Mouse (Mus musculus) T-helper 1 cell (primary cell): ENCODE results near the gene Vgll4.
"Not testable (repeated sequence)": the region's sequence is repeated elsewhere in the genome, so short reads cannot be mapped to it uniquely, and the experiment has no call there.

ENCODE experiments used
- in situ Hi-C: fragments of 300-600 bp; cut with MboI, MseI; formaldehyde crosslinking; loops from one replicate; pipeline ENCODE4 v1.15.1; 2025; ENCODE audit warnings: high pct_unique_total_duplicates

Gene Vgll4

DNA sequence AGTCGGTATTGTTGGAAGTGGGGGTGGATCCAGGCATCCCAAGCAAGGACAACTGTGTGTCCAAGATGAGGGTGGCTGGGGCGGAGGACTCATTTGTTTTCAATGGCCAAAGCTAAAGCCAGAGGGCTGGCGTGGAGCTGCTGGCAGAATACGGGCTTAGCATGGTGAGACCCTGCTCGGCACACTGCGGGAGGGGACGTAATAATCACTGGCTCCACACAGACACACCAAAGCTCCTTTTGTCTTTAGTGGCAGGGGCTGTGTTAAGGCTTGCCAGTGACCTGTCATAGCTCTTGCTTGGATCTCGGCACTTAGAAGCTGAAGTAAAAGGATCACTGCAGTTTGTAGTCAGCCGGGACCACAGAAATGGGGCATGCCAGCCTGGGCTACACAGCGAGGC is 69.6 kb downstream of the Vgll4 start:
- in situ Hi-C loops: loop anchor here (25.0 kb wide), 1 partner anchor 1238 kb away; no protein-coding TSS in a partner anchor

GRCm38 (mm10) chr6:114899652-114900051 is 70.1 kb downstream of the Vgll4 start:
- in situ Hi-C loops: loop anchor here (25.0 kb wide), 1 partner anchor 1237 kb away; no protein-coding TSS in a partner anchor

GRCm38 (mm10) chr6:114898949-114899348 is 70.8 kb downstream of the Vgll4 start:
- in situ Hi-C loops: no loop called here

GRCm38 (mm10) chr6:114896281-114896680 is 73.5 kb downstream of the Vgll4 start:
- in situ Hi-C loops: no loop called here

DNA sequence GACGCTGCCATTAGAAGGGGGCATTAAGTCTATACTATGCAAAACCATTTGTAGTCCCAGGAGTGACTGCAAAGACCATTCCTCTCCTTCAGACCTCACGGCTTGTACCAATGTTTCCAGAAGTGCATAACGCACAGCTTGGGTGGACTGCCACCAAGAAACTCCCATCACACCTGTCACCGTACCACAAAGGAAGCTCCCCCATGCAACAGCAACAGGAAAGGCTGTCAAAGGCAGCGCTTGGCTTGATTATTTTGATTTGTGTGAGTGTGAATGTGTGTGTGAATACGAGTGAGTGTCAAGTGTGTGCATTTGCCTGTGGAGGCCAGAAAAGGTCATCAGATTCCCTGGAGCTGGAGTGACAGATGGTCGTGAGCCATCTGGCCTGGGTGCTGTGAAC is 74.6 kb downstream of the Vgll4 start:
- in situ Hi-C loops: no loop called here

DNA sequence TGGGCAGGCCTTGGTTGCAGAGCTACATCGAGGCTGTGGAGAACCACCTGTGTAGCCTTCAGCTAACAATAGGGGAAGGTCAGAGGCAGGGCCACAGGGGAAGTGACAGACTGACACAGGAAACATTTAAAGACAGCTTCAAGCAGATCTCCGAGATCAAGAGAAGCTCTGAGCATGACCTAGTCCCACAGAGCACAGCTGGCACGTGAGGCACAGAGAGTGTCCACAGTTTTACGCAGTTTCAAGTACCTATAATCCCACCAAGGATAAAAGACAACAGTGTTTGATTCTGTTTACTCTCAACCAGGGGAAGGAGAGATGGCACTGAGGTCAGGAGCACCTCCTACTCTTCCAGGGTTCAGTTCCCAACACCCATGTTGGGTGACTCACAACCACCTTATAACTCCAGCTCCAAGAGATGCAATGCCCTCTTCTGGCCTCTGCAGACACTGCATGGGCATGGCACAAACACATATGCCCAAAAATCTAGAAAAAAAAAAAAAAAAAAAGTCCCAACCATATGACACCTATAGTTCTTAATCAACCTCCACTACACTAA is 75.2 kb downstream of the Vgll4 start:
- in situ Hi-C loops: no loop called here

- in situ Hi-C loops: no loop called here
Observed at GRCm38 (mm10) chr6:114893427-114894209, 76.2 kb downstream of the Vgll4 start.

DNA sequence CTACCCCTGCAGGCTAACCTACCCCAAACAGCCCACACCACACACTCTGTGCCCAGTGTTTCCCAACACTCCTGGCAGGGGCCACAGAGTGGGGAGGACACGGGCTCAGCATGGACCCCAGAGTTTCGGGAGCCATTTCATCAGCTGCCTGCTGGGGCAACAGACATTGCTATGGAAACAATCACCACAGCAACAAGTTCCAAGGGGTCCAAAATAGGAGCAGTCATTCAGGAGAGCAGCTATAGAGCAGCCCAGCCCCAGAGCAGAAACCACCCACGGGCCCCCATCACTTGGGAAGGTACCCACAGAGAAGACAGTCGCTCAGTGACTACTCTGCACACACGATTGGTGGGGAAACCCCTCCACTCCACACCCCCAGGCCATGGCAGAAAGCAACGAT is 77.4 kb downstream of the Vgll4 start:
- in situ Hi-C loops: no loop called here

GRCm38 (mm10) chr6:114891771-114892170 is 78.0 kb downstream of the Vgll4 start:
- in situ Hi-C loops: no loop called here

DNA sequence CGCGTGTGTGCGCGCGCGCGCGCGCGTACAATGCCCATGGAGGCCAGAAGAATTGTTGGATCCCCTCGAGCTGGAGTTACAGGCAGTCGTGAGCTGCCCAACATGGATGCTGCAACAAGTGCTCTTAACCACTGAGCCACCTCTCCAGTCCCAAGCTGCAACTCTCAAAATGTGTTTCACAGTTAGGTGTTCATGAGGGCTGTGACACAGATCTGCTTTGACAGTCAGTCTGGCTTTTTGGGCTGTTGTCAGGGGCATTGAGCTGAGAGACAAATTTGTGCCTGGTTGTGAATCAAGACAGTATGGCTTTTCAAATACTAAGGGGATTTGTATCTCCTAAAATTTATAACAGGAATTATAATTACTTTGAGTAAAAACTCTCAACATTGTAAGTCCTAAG is 78.5 kb downstream of the Vgll4 start:
- in situ Hi-C loops: no loop called here

GRCm38 (mm10) chr6:114890411-114891115 is 79.2 kb downstream of the Vgll4 start:
- in situ Hi-C loops: no loop called here

DNA sequence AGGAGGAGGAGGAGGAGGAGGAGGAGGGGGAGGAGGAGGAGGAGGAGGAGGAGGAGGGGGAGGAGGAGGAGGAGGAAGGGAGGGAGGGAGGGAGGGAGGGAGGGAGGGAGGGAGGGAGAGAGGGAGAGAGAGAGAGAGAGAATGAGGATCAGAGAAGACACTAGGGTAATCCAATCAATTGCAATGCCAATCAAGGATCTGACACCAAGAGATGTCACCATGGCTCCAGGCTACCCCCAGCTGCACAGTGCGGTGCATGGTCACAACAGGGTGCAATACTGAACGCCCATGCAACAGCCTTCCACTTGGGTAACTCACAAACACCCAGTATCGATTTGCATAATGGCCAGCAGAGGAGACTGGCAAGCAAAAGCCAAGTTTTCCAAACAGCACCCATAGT is 79.8 kb downstream of the Vgll4 start:
- in situ Hi-C loops: not testable (repeated sequence)

- in situ Hi-C loops: no loop called here
Observed at GRCm38 (mm10) chr6:114888922-114889321, 80.9 kb downstream of the Vgll4 start.

DNA sequence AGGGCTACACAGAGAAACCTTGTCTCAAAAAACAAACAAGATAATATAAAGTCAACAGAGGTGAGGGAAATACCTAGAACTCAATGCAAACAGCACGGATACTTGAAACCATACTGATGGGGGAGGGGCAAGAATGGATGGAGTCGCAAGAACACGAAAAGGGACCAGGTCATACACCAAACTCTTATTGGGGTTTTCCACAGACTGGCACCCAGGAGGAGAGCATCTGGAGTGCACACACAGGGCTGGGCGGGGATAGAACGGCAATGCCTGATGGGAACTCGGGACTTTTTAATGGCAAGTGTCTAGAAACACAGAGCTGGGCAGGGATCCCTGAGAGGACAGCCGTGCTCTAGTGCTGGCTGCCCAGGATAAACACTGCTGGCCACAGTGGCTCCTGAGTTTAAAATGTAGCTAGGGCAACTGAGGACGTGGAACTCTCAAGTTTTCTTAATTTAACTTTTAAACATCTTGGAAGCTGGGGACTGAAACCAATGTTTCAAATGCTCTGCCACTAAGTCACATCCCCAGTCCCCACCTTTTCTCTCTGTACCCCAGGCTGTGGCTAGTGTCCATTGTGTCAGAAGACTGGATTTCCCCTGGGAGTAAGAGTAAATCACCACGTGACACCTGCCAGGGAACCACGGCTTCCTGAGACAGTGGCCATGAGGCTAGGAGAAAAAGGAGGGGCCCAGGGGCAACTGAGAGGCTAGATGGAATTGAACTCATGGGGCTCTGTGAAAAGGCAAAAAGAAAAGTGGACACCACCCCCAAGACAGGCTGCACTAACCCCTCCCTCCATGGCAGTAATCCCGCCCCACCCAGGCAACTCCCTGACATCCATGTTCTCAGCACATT is 83.1 kb downstream of the Vgll4 start:
- in situ Hi-C loops: no loop called here

DNA sequence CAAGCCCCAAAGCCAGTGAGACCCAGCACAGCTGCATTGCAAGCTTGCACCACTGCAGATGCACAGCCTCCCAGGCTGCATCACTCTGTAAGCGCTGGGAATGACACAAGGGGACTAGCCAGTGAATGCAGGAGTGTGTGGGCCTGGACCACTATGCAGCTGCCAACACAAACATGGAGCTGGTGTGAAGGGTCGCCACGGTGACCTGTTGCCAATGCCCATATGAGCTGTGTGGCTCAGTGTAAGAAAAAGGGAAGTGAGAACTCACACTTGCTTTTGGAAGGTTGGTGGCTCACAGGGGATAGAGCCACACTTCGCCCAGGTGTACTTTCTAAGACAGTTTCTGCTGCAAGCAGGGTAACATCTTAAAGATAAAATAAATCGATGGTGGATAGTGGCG is 83.8 kb downstream of the Vgll4 start:
- in situ Hi-C loops: no loop called here

GRCm38 (mm10) chr6:114885129-114885528 is 84.7 kb downstream of the Vgll4 start:
- in situ Hi-C loops: no loop called here

- in situ Hi-C loops: no loop called here
Observed at GRCm38 (mm10) chr6:114883261-114883740, 86.5 kb downstream of the Vgll4 start.

GRCm38 (mm10) chr6:114882675-114883074 is 87.1 kb downstream of the Vgll4 start:
- in situ Hi-C loops: no loop called here

- in situ Hi-C loops: no loop called here
Observed at GRCm38 (mm10) chr6:114882212-114882611, 87.6 kb downstream of the Vgll4 start.

DNA sequence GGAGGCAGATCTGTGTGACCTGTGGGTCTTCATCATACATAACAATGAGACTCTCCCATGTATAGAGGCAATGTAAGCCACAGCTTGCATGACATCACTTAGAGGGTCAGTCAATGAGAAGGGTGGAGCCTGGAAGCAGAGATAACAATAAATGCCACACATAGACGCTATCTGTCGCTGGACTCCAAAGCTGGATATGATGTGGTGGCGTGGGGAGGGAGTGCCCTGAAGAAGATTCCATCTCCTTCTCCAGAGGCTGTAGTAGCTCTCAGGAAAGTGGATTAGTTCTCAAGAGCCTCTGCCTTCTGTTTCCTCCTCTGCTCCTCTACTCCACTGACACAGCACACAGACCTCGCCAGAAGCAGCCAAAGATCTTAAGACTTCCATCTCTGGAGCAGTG is 89.0 kb downstream of the Vgll4 start:
- in situ Hi-C loops: no loop called here

GRCm38 (mm10) chr6:114878841-114879520 is 90.8 kb downstream of the Vgll4 start:
- in situ Hi-C loops: no loop called here
